Mouse (Mus musculus) kidney, adult 11 months (tissue): Measurements from ENCODE around the gene Fam217a.
"Not testable (repeated sequence)": the region's sequence is repeated elsewhere in the genome, so short reads cannot be mapped to it uniquely, and the experiment has no call there.

ENCODE experiments used
- DNase-seq: peaks from one replicate; pipeline ENCODE4 v3.0.0; 2022

The Fam217a gene

GRCm38 (mm10) chr13:34924210-34924609 lies at the start of gene Fam217a, which contains the start of gene 4933417A18Rik:
Gene Fam217a, minus strand, starts transcription at chr13:34924310.
Gene 4933417A18Rik, plus strand, starts transcription at chr13:34924409.
- no peak for DNase-seq

DNA sequence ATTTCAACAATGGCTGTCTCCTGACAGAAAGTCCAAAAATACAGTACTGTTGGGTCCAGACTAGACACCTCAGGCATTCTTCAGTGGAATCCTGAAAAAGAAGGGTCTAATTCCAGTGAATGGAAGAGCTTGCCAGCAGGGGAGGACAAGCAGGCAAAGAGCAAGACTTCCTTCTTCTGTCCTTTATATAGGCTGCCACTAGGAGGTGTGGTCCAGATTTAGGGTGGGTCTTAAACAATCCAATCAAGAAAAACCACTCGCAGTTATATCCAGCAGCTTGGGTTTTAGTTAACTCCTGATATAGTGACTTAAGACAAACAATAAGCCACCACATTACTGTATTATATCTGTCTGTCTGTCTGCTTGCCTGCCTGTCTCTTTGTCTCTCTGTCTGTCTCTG lies 49.7 kb upstream of the Fam217a start:
- no peak for DNase-seq

DNA sequence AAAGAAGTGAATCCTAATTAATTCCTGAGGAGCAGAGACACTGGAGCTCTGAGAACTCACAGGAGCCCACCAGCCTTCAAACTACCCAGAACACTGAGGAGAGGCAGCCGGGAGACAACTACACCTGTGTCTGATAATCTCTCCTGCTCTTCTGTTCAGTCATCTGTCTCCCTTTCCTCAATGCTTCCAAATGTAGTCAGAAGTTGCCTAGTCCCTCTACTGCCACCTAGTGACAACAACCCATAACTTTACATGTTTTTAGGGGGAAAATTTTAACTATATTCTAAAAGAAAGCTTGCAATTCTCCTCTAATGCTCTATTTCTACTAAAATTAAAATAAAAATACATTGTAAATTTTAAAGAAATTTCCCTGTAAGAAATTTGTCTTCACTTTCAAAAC lies 49.0 kb upstream of the Fam217a start:
- no peak for DNase-seq

GRCm38 (mm10) chr13:34972456-34972855 lies 48.3 kb upstream of the Fam217a start:
- not testable (repeated sequence) for DNase-seq

- peak; percentile 33 for DNase-seq
Observed at GRCm38 (mm10) chr13:34965647-34966046, 41.5 kb upstream of the Fam217a start.

DNA sequence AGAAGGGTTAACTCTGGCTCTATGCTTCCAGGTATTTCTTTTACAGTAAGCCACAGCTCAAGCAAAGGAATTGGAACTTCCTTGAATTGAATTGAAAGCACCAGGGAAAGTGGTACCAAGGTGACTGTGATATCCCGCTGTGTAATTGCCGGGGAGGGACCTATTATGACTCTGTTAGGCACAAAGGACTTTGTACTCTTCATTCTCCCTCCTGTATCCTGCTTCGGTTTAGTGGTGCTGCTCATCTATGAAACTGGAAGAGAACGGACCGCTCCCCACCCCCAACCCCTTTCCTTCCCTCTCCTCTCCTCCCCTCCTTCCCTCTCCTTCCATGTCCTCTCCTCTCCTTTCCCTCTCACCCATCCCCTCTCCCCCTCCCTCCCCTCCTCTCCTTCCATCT lies 40.8 kb upstream of the Fam217a start:
- no peak for DNase-seq

DNA sequence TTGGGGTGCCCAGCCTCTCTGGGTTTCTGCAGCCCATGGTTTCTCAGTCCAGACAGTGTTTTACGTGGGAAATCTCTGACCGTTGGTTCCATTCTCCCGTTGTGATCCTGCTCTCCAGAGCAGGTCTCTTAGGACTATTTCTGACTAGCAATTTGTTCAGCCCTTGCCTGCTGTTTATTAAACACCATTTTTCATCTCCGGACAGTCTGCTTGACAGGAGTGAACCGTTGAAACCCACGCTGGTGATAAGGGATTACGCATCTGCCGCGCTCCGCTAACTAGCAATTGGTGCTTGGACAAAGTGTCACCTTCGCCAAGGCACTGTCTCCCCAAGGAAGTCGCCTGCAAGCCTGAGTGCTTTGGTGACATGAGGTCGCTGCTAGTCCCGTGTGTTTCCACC lies 40.3 kb upstream of the Fam217a start:
- DNase-seq = no peak

GRCm38 (mm10) chr13:34963511-34964397 lies 39.6 kb upstream of the Fam217a start, which contains the start of gene Eci3:
Gene Eci3, minus strand, starts transcription at chr13:34963810.
- DNase-seq = peak; percentile 94

GRCm38 (mm10) chr13:34960996-34961770 lies 37.1 kb upstream of the Fam217a start:
- peak; percentile 59 for DNase-seq

GRCm38 (mm10) chr13:34958158-34958557 lies 34.0 kb upstream of the Fam217a start:
- not testable (repeated sequence) for DNase-seq

DNA sequence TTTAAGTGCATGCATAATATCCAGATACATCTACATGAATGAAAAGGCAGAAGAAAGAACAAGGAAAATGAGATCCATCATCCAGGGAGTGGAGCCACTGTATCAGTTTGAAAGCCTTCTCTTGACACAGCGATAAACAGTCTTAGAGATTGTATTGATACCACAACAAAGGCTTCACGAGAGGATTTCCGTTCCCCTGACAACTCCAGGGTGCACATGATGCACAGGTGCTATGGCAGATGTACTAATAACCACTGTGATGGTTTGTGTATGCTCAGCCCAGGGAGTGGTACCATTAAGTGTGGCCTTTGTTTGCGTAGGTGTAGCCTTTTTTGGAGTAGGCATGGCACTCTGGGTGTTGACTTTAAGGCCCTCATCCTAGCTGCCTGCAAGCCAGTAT lies 32.8 kb upstream of the Fam217a start:
- DNase-seq = no peak

- not testable (repeated sequence) for DNase-seq
Observed at GRCm38 (mm10) chr13:34951437-34951836, 27.3 kb upstream of the Fam217a start.

GRCm38 (mm10) chr13:34942370-34942769 lies 18.3 kb upstream of the Fam217a start:
- DNase-seq = no peak

- no peak for DNase-seq
Observed at GRCm38 (mm10) chr13:34934931-34935644, 11.0 kb upstream of the Fam217a start.

DNA sequence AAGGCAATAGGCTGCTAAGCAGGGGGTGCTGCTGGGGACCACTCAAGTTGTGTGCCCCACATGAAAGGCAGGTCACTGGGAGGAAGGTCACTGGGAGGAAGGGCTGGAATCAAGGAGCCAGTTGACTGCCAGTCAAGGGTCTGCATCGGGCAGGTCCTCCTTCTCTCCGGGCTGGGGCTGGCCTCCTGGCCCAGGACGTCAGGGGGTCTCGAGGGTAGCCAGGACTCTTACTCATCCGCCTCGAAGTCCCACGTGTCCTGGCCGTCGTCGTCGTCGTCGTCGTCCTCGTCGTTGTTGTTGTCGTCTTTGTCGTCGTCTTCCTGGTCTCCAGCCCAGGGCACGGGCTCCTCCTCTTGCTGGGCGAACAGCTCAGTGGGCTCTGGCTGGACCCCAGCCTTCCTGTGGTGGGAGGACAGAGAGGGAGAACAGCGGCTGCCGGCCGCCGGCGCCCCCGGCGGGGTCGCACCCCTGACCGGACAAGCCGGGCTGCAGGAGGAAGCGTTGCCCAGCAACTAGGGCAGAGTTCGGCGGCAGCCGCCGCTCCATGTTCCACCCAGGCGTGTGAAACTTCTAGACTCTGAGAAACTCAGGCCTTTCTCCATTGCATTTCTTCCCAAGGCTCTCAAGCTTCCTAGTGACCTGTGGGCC lies 7.5 kb downstream of the Fam217a start:
- peak; percentile 8 for DNase-seq

DNA sequence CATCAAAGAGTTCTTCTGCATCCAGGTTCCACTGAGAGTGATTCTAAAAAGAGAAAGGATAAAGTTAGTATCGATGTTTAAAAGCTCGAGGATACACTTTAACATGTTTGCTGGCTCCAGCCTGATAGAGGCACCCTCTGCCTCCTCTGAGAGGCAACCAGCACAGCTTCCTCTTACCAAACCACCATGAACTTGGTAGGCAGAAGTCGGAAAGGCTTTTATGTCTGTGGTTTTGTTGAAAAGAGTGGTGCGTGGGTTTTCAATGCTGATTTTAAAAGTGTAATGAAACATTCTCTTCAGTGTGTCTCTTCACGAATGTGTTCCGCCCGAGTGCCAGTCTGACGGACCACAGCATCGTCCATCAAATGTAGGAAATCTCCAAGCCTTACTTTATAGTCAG lies 9.5 kb downstream of the Fam217a start:
- no peak for DNase-seq

DNA sequence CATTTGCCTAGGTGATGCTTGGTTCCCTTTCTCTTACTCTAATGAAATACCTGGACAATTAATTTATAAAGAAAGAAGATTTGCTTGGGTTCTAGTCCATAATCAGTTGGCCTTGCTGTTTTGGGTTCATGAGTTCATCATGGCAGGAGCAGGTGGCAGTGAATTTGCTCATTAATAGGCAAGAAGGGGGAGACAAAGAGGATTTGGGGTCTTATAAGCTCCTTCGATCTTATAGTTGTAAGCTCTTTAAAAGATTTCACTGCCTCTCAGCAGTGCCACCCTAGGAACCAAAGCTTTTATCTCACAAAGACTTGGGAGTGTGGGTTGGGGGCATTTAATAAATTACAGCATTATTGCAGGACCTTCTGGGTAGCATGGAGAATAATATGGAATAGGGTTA lies 31.2 kb downstream of the Fam217a start:
- no peak for DNase-seq

- no peak for DNase-seq
Observed at GRCm38 (mm10) chr13:34876481-34876880, 47.6 kb downstream of the Fam217a start.

- peak; percentile 64 for DNase-seq
Observed at GRCm38 (mm10) chr13:34875741-34876445, 48.2 kb downstream of the Fam217a start.

GRCm38 (mm10) chr13:34875166-34875710 lies 48.9 kb downstream of the Fam217a start, which contains the start of gene Prpf4b:
Gene Prpf4b, plus strand, starts transcription at chr13:34875302.
- DNase-seq = peak; percentile 90

DNA sequence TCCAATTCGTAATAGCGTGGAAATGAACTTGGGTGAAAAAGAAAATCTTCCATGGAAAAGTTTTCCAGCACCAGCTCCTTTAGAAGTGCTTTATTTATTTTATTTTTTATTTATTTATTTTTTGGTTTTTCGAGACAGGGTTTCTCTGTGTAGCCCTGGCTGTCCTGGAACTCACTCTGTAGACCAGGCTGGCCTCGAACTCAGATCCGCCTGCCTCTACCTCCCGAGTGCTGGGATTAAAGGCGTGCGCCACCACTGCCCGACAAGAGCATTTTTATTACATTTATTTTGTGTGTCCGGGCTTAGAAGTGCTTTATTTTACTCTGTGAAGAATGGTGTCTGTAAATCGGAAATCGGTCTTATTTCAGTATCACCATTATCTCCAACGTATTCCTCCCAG lies 49.4 kb downstream of the Fam217a start:
- DNase-seq = peak; percentile 35
